Mouse (Mus musculus) kidney, postnatal 14 days (tissue): ENCODE results near the gene Srd5a3.
A peak's percentile ranks its signal among the peaks of the same experiment; 100 is the strongest.
"Not testable (repeated sequence)": the region's sequence is repeated elsewhere in the genome, so short reads cannot be mapped to it uniquely, and the experiment has no call there.

Source experiments
- DNase-seq: peaks from one replicate; pipeline ENCODE4 v3.0.0; 2022; ENCODE audit warnings: mixed read lengths

Srd5a3 gene

DNA sequence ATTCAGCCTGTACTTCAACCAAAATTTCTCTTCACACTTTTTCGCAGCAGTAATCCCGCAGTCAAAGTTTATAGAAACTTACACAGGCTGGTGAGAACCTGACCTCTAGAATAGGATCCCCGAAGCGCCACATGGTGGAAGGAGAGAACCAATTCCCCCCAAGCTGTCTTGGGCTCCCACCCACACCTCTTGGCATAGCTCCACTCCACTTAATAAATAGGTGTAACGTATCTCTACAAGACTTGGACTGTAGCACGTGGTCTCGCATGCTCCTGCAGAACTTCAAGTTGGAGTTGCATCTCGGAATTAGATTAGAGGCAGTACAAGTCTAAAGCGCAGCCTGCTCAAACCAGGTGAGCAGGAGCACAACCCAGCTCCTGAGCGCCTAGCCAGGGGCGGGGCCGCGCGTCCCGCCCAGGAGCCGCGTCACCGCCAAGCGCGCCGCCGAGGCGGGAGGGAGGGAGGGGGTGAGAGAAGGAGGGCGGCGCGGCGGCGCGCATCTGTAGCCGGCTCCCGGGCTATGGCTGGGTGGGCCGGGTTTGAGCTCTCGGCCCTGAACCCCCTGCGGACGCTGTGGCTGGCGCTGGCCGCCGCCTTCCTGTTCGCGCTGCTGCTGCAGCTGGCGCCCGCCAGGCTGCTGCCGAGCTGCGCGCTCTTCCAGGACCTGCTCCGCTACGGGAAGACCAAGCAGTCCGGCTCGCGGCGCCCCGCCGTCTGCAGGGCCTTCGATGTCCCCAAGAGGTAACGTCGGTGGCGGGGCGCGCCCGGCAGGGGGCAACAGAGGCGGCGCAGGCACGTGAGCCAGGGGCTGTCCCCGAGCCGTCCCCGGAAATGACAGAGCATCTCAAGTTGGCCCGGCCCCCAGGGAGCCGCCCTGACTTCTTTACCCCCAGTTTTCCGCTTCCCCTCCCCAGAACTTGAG is at the start of gene Srd5a3:
Gene Srd5a3, plus strand, starts transcription at position 464 of the 922 bp plus-strand sequence.
- DNase-seq: peak; percentile 97

DNA sequence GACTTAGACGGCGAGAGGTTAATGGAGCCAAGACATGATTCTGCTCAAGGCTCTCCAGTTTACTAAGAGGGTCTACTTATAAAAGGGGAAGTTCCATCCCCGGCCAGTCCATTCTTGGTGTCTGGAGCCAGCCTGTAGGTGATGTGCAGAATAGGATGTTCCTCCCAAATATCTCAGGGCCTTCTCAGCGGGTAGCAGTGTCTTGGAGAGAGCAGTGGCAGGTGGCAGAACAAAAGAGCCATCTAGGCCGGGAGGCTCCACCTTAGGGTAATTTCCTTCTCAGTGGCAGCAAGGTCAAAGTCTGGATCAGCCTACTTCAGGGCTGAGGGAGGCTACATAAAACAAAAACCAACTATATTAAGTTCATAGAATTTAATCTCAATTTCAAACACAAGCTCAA is 36.3 kb upstream of the Srd5a3 start:
- DNase-seq: not testable (repeated sequence)

GRCm38 (mm10) chr5:76107306-76107705 is 32.8 kb upstream of the Srd5a3 start:
- DNase-seq: no peak

- no peak for DNase-seq
Measured at GRCm38 (mm10) chr5:76108496-76108895, 31.6 kb upstream of the Srd5a3 start.

DNA sequence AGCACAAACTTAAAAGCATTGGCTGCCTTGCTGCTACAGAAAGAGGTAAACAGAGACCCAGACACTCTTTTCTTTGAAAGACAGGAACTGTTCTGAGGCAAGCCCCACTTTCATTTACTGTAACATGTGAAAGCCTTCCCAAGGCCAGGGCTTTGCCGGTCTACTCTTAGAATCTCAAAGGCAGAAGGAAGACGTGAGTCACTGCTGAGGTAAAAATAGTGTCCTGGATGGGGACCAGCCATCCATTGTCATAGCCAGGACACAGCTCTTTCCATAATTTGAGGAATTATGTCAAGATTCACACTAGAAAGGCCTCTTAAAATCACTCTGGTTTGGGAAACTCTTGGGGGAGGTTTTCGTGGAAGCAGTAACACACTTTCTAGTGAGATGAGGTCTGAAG is 28.9 kb upstream of the Srd5a3 start:
- DNase-seq: peak; percentile 27

DNA sequence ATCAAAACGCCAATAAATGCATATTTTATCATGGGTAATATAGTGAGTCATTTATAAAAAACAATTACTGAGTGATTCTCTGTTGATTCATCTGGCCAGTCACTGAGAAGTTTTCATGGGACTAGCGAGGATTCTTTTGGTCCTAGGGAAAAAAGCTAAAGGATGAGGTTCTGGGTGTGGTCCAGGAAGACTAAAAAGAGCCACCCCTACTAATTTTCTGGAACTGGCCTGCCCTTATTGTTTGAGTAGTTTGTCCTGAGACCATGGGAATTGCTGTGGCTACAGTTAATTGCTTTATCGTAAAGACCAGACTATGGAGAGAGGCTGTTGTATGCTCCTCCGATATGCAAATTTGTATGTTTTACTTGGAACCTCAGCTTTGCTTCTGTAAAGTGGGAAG is 28.1 kb upstream of the Srd5a3 start:
- no peak for DNase-seq

DNA sequence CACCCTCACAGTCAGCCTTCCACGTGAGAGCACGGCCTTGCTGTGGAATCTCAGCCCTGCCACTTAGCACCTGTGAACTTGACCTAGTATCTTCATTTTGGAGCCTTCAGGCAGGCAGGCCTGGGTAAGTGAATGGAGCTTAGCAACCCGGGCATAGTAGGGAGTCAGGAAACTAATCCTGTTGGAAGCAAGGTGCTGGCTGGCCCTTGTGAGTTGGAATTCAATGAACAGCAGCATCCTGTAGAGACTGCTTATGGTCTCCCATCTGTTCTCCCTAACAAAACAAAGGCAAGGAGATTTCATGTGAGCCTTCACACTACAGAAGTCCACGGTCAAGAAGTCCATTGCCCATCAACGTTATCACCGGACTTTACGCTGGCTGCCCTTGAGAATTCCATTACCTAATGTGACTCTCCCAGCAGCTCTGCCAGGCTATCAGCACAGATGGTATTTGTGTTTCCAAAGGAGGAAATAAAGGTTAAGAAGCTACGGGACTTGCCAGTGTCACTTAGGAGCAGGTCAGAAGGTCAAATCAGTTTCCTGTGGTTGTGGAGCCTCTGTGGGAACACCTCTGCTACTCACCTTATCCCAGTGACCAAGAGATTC is 24.5 kb upstream of the Srd5a3 start:
- no peak for DNase-seq

DNA sequence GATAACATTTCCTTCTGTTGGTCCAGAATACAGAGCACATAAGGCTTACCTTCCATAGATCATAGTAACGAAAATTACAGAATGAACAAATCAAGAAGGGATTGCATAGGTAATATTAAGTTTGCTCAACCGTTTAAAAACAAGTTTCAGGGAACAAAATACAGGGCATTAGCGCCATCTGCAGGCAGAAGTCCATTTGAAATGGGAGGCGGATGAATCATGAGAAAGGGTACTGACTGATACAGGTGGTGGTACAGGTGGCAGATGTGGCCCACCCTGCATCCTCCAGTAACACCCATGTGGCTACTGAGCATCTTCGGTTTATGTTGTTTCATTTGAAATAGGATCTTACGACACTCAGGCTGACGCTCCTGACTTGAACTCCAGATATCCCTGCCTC is 21.6 kb upstream of the Srd5a3 start:
- DNase-seq: peak; percentile 67

DNA sequence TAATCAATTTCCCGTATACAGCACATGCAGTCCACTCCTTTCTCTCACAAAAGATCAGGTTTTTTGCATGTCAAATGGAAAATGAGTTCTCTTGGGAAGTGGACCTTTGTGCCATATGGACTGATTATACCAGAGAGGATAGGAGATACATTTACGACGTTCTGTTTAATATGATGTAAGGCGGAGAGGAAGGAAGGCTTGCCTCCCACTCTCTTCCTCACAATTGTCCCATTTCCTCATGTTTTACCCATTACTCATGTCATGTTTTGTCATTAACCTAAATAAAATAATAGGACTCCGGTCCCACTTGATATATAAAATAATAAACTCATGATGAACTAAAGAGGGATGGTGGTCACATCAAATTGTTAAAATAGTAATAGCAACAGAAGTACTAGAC is 19.4 kb upstream of the Srd5a3 start:
- no peak for DNase-seq

GRCm38 (mm10) chr5:76127584-76128316 is 12.3 kb upstream of the Srd5a3 start:
- DNase-seq: peak; percentile 44

GRCm38 (mm10) chr5:76130292-76130691 is 9.8 kb upstream of the Srd5a3 start:
- no peak for DNase-seq

DNA sequence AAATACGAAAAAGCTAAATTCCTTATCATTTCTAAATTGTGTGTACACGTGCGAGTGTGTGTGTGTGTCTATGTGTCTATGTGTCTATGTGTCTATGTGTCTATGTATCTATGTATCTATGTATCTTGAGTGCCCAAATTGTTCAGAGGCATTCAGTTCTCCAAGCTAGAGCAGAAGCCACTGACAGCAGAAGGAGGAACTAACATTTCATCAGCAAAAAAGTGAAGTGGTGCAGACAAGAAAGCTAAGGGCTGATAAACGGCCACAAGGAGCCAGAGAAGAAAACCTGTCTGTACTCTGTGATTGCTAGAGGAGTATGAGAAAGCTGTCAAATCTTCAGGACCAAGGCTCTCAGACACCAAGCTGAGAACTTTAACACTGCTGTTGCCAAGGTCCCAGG is 8.1 kb upstream of the Srd5a3 start:
- no peak for DNase-seq

DNA sequence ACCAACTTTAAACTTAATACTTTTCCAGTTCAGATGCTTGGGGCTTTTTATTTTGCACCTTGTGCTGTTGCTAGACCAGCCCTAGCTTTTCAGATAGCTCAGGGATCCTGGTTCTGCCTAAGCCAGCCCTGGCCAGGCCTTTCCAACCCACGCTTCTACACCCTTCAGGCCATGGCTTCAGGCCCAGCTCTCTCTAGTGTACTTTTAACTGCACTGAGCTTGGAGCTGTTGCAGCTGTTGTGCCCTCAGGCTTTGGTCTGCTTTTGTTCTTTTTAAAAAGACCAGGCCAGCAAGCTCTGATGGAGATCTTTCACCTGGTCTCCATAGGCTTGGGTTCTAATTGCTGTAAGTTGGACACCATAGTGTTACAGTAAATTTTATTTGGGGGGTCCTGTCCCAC is 4.4 kb upstream of the Srd5a3 start:
- peak; percentile 55 for DNase-seq

DNA sequence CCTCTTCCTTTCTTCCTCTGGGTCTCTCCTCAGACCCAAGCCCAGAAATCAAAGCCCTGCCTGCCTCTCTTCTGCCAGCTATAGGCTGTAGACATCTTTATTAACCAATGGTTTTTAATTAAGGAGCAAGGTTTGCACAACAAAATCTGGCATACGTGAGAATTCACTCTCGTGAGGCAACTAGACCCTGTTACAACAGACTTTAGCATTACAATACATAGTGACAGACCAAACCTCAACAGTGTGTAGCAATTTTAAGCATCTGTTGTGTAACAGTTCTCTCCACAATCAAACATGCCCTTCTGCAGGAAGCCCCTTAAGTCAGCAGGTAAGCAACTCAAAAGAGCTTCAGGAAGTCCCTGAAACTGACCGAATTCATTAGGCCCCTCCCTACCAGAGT is 3.8 kb upstream of the Srd5a3 start:
- DNase-seq: no peak

DNA sequence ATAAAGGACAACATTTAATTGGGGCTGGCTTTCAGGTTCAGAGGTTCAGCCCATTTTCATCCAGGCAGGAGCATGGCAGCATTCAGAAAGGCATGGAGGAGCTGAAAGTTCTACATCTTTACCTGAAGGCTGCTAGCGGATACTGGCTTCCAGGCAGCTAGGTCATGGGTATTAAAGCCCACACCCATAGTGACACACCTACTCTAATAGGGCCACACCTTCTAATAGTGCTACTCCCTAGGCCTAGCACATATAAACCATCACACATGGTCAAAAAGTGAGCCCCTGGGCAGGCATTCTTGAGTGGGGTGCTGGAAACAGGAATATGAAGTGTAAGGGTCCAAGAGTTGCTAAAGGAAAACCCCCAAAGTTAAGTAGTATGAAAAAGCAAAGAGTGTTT is 2.5 kb upstream of the Srd5a3 start:
- no peak for DNase-seq

GRCm38 (mm10) chr5:76138071-76138470 is 2.0 kb upstream of the Srd5a3 start:
- no peak for DNase-seq

- DNase-seq: no peak
Measured at GRCm38 (mm10) chr5:76138512-76138911, 1.6 kb upstream of the Srd5a3 start.

DNA sequence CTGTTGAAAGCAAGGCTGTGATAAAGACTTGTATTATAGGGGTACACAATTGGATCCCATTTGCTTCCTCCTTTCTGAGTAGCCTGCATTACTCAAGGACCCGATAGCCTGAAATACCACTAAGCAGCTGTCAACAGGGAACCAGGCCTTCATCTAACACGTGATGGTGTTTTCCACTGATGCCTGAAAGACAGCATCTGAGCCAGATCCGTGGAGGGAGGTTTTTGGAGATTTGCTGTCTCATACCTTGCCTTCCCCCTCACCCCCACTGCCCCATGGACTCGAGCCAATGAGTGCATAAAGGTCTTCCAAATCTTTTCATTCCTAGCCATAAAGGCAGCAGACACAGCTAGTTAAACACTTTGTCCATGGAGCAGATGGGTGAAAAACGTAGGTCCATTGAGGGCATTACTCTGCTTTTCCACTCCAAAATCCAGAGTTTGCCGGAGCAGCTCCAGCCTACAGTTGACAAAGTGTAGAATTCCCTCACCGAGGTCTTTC is 850 bp upstream of the Srd5a3 start:
- no peak for DNase-seq

- DNase-seq: no peak
Measured at GRCm38 (mm10) chr5:76140730-76141066, 627 bp downstream of the Srd5a3 start.

DNA sequence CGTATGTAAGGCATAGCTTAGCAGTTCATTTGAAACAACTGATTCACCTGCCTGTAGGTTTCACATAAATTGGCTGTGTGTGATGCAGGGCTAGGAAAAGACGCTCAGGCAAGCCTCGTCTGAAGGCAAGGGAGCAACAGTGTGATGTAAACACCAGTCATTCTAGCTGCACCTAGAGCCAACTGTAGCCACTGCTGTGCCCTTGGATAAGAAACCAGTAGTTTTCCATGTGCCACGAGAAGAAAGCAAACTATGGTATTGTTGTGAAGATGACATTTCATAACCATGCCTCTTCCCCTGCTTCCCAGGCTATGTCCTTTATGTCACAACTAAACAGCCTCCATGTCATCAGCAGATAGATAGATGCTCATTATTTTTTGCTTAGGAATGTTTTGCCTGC is 3.3 kb downstream of the Srd5a3 start:
- DNase-seq: no peak

DNA sequence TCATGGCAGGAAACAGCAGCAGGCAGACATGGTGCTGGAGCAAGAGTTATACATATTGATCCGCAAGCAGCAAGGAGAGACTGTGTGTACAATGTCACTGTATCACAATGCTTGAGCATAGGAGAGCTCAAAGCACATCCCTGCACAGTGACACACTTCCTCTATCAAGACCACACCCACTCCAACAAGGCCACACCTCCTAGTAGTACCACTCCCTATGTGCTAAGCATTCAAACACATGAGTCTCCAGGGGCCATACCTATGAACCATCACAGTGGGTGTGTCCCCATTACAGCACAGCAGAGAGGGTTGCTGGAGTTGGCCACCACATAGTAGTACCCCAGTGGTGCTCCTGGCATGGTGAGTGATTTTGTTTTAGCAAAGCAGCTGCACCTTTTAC is 6.3 kb downstream of the Srd5a3 start:
- DNase-seq: no peak

- no peak for DNase-seq
Measured at GRCm38 (mm10) chr5:76149436-76149835, 9.4 kb downstream of the Srd5a3 start.

- no peak for DNase-seq
Measured at GRCm38 (mm10) chr5:76152956-76153355, 12.9 kb downstream of the Srd5a3 start.

DNA sequence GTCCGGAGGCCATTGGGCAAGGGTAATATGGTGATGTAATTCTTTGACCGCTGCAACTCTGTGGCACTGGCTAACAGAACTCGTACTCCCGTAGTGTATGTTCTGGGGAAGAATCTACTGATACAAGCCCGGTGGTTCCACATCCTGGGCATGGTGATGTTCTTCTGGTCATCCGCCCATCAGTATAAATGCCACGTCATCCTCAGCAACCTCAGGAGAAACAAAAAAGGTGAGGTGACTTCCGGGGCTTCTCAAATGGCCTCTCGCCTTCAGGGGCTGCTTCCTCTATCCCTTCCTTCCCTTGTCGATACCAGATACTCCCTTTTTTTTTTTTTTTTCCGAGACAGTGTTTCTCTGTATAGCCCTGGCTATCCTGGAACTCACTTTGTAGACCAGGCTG is 13.4 kb downstream of the Srd5a3 start:
- DNase-seq: no peak
